20 mouse cellular contexts compared by ENCODE assay signal in the genomic region with DNA sequence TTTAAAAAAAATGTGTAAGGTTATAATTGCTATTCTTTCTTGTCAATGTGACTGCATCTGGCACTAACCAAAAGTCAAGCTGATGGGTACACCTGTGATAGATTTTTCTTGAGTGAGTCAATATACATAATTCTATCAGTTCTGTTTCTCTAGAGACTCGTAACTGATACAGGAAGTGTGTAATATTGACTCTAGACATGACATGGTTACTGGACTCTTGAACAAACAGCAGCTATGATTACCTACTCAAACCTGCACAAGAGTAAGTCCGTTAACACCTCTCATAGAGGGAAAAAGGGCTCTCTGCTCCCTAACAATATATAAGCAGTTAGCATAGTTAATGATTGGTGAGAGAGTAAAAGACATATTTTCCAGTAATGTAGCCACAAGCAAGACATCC.
"Had no signal": no experiment of that assay in that cellular context is flagged by ENCODE, and none has a peak within 500 bp of the region (broad histone marks: within the 10 kb centered on the region; RNA-seq: fewer than 3 reads in every experiment).

No protein-coding gene starts in this region.

- H3K27ac ChIP-seq: liver, embryonic 13.5 days; liver, embryonic 15.5 days; lung, embryonic 15.5 days; midbrain, embryonic 10.5 days; midbrain, embryonic 12.5 days; neural tube, embryonic 12.5 days had no signal

- H3K9ac ChIP-seq: liver, embryonic 13.5 days; liver, embryonic 15.5 days; lung, embryonic 15.5 days; midbrain, embryonic 12.5 days; neural tube, embryonic 12.5 days had no signal

- H3K9me3 ChIP-seq: liver, embryonic 13.5 days; liver, embryonic 15.5 days; lung, embryonic 15.5 days; midbrain, embryonic 10.5 days; midbrain, embryonic 12.5 days; neural tube, embryonic 12.5 days had no signal

- DNase-seq: liver, embryonic 13.5 days; lung, adult 2 months; lung, postnatal 10 days; lung, postnatal 4 days; midbrain, embryonic 14.5 days; retina, postnatal 1 day; right cerebral cortex, adult 18-20 months; right cerebral cortex, postnatal 25 days; right cerebral cortex, postnatal 4 days; spleen, adult 18-20 months; thymus, adult 2 months; thymus, postnatal 14 days; thymus, postnatal 36 days had no signal

- H3K36me3 ChIP-seq: liver, embryonic 13.5 days; liver, embryonic 15.5 days; lung, embryonic 15.5 days; neural tube, embryonic 12.5 days had no signal

- H3K4me2 ChIP-seq: liver, embryonic 13.5 days; liver, embryonic 15.5 days; lung, embryonic 15.5 days; midbrain, embryonic 12.5 days; neural tube, embryonic 12.5 days had no signal

- H3K4me1 ChIP-seq: lung, embryonic 15.5 days; midbrain, embryonic 10.5 days; midbrain, embryonic 12.5 days; neural tube, embryonic 12.5 days had no signal

- ATAC-seq: midbrain, embryonic 16.5 days had no signal

- H3K27me3 ChIP-seq: liver, embryonic 13.5 days; liver, embryonic 15.5 days; lung, embryonic 15.5 days; midbrain, embryonic 12.5 days; neural tube, embryonic 12.5 days had no signal

- H3K4me3 ChIP-seq: liver, embryonic 13.5 days; liver, embryonic 15.5 days; lung, embryonic 15.5 days; midbrain, embryonic 10.5 days; midbrain, embryonic 12.5 days; myocyte; neural tube, embryonic 12.5 days had no signal
